Mouse (Mus musculus) right cerebral cortex, postnatal 10 days (tissue): ENCODE measurements around the gene Ift27.

Source experiments
- DNase-seq, 2 experiments: peaks; one replicate each; pipeline ENCODE4 v3.0.0; 2021; ENCODE audit warnings: low spot score in 2 of 2

Gene Ift27

DNA sequence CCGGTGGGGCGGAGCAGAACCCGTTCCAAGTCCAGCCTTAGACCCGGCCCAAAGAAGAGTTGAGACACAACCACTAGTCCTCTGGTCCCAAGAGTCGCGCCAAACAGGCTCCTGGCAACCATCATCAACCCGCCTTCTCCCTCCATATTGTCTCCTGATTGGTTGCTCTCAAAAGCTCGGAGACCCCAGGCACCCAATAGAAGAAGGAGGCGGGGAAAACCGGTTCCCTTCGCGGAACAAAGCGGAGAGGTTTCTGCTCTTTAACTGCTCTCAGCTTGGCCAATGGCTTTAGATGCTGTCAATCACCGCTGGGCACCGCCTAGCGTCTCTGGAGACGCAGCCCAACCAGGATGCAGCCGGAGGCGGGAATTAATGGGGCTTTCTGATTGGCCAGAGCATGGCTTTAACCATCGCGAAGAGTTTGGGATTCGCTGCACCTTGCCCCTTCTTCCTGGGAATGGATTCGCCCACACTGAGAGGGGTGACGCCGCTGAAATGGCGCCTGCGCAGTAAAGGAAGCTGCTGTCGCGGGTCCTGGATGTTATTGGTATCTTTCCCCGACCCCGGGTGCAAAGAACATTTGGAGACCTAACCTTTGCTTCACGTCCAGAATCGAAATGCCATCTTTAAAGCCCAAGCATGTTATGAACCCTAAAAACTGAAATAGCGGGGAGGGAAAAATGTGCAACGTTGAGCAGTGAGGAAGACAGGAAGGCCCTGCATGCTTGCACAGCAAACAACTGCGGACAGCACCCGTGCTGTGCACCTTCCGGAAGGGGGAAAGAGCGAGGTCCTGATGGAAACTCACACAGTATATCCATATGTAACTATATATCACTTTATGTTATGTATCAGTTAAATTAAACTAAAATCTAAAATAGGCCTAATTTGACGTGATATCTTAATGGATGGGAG lies at the start of gene Ift27:
Ift27 (minus strand) TSS at position 136 of the 915 bp plus-strand sequence.
- peak; percentile 99 to 100 for DNase-seq

DNA sequence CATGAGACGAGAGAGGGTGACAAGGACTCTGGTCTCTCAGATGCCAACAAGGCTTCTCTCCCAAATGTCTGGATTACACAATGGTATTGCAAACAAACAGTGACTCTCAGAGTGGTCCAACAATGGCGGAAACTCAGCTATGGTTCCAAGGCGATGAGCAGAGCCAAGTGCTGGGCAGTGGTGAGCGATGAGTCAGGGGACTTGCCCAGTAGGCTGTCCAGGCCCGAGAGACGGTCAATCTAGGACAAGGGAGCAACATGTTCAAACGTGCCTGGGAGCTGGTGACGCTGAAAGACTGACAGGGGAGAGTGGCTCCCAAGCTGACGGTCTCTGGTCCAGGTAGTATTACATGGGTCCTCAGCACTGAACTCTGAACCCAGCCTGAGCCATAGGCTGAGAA lies 41.4 kb upstream of the Ift27 start:
- no peak for DNase-seq

DNA sequence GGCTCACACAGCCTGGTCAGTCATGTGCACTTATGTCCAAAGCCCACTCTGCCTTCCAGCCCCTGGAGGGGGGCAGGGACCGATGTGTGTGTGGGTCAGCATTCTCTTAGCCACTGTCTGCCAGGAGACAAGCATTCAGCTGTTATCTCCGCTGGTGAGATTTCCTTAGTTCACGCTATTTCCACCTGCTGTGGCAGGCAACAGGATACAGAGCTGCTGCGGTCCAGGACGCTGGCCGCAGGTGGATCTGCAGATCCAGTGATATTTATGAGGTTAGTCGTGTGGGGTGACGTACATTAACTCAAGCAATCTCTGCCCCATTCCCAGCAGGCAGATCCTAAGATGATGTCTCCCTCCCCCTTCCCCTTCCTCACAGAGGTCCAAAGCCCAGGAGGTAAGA lies 37.5 kb upstream of the Ift27 start:
- DNase-seq: no peak

DNA sequence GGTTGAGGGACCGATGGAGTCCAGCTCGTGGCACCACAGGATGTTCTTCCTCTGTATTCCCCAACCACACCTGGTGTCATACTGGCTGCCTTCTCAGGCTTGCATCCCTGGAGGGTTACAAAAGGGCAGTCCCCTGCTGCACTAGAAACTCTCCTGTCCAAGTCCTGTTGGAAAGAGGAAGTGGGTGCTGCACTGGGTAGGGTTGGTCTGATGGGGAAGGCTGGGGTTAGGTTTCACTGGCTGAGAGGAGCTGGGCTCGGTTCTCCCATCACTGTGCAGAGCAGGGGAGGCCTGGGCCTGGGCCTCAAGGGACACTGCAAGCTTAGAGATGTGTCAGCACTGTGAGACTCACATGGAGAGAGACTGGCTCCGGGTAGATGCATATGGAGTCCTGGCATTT lies 36.3 kb upstream of the Ift27 start:
- DNase-seq: no peak

DNA sequence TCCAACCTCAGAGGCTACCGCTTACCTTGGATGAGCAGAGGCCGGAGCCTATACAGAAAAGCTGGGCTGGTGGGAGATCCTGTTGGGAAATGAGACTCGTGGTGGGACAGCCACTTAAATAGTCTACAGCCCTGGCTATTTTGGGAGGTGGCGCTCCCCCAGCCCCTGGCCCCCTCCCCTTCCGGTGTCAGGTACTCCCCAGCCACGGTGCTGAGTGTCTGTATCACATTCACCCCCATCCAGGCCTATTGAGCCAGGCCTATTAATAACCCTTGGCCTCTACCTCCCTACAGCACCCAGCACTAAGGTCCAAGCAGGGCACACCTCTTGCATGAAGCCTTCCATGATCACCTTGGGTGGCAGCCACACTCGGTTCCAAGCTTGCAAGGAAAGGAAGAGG lies 32.4 kb upstream of the Ift27 start, which contains the start of gene Pvalb:
Pvalb (minus strand) TSS at position 89 of the 400 bp plus-strand sequence.
- no peak for DNase-seq

DNA sequence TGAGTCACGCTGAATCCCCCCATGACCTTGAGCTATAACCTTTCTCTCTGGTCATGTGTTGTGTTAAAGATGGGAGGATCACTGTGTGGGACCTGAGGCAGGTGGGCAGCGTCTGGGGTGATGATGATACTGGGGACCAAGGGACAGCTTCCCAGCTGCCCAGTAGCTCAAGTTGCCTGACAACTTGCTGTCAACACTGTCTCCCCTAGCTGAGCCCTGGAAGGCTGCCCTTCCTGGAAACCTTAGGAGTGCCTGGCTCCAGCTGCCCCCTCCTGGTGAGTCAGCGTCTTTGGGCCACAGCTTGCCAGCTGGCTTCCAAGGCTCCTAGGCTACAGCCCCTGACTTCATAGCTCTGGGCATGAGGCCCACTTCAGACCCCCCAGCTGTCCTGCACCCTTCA lies 31.3 kb upstream of the Ift27 start:
- DNase-seq: peak; percentile 45 to 68

DNA sequence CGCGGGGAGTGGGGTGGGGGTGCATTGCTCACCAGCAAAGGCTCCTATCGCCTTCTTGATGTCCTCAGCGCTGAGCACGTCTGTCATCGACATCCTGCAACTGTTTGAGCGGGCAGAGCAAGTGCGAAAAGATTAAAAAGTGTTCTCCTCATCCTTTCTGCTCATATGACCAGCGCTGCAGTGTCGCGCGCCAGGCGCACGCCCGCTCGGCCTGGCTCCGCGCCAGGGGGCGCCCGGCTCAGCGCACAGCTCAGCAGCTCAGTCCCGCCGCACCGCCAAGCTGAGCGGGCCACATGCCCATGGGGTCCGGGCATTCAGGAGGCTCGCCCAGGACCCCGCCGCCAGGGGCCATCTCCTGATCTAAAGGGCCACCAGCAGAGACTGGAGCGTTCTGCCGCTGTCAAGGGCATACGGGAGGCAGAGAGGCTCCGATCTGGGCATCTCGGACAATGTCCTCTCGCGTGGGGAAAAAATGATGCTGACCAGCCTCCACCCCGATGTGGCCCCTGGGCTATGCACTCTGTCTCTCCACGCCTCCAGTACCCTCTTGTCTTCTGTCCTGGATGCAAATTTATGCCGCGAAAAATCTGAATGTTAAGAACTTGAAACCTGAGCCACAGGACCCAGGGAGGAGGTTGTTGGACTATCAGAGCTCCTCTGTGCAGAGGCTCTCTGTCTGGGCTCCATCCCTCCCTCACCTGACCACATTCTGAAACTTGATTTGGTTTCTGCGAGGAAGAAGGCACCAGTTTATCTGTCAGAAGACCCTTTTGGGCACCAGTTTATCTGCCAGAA lies 30.3 kb upstream of the Ift27 start:
- DNase-seq: peak; percentile 68 to 75

DNA sequence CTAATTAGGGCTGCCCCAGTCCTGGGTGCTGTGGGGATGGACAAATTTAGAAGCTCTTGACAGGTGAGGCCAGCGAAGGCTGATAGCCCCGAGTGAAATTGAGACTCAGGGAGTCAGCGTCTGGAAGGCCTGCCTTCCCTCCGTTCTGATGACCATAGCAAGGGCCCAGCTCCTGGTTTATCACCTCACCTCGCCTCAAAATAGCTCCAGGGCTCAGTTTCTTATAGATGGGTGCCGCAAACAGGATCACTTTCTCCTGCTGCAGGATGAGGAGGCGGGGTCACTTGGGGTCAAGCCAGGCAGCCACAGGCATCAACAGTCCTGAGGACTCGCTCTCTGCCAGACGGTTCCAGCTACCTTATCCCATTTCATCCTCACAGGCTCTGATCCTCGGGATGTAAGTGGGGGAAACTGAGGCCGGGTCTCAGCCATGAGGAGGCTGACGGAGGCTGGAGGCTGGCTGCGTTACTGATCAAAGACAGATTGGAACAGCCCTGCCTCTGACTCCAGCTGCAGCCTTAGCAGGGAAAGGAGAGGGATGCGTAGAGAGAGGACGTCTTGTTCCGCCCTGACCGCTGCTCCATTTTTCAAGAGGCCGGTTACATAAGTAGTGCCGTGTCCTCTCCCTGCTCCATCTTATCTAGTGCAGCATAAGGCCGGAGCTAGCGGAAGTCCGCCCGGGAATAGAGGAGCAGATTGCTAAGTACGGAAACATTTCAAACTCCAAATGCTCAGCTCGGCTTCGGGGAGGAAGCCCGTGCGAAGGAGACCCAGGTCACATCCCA lies 21.4 kb upstream of the Ift27 start:
- peak in 1 of 2 experiments; percentile 28 for DNase-seq

DNA sequence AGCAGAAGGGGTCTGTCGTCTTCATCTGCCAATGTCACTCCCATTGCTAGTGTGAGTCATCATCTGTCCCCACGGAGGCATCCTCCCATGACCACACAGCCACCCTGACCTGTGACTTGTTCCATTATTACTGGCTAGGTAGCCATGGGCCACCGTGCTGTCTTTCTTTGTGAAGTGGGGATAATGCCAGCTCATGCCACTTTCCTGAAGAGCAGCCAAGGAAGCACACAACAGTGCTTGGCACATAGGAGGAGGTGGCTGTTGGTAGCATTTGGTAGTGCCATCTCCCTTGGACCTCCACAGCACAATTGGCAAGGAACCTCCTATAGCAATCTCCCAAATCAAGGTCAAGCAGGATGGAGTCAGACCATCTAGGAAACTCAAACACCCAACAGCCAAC lies 20.4 kb upstream of the Ift27 start:
- DNase-seq: no peak

DNA sequence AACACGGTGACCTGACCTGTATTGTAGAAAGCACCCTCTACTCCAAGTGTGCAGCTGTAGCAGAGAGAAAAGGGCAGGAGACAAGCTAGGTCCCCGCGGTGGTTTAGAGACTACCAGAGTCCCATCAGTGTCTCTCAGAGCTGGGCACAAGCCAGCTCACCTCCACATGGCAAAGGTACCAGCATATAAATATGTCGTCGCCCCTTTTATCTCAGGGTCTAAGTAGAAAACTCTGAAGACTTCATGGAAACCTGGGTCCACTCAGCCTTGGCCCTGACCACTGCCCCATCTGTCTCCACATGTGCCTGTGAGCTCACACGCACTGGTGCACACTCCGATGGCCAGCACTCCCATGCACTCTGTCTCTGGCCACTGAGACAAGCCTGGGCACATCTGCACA lies 15.7 kb upstream of the Ift27 start:
- DNase-seq: no peak

DNA sequence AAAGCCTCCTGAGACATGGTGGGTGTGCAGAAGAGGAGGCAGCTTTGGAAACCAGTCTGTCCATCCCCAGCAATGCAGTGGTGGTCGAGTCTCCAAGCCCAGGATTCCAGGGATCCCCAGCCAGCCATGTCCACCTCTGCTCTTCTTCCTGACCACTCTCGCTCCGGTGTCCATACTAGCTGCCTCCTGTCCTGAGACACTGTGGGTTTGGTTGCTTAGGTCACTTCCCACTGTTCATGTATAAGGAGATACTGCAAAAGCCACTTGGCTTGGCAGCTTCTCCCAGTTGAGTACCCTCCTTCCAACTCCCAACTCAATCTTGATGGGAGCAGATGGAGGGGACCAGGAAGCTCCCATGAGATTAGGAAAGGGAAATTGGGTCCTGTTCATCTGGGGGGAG lies 14.6 kb upstream of the Ift27 start:
- no peak for DNase-seq

DNA sequence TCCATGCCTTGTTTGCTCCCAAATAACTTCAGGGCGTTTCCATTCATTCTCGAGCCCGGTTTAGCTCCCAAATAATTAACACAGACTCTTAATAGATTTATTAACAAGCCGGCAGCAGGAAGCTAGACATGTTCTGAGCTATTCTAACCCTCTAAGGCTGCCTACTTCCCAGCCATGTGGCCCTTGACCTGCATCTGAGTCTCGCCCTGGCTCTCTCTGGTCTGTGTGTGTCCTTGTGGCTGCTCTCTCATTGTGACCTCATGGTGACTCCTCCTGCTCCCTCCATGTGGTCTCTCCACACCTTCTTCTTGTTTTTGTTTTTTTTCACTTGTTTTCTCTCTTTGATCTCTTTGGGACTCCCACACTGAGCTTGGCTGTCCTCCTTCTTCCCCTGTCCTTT lies 13.0 kb upstream of the Ift27 start:
- DNase-seq: no peak

DNA sequence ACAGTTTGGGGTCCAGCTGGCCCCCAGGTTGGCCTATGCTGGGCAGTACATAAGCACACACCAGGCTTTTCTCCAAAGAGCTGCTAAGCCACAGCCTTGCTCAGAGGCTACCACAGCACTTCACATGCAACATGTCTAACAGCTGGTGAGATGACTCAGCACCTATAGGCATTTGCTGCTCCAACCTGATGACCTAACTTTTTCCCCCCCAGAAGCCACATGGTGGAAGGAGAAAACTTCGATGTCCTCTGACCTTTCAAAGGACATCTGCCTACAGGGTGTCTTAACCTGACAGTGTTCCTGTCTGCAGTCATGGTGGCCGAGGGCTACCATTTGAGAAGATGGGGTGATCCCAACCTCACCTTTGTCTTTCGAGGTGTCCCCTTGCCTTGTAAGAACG lies 11.7 kb upstream of the Ift27 start:
- no peak for DNase-seq

DNA sequence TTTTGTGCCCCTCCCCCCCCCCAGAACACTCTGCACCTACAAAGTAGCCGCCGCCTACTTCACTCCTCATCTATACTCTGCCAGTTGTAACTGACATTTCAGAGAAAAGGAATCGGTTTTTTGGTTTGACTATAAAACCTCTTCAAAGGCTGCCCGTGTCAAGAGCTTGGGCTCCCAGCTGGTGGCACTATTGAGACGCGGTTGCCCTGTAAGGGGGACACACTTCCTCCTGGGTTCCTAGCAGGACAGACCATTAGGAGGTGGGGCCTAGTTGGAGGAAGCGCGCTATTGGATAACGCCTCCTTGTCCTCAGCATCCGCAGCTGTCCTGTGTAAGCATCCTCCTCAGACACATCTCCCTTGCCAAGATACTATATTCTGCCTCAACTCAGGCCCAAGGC lies 10.9 kb upstream of the Ift27 start:
- peak; percentile 74 to 80 for DNase-seq

DNA sequence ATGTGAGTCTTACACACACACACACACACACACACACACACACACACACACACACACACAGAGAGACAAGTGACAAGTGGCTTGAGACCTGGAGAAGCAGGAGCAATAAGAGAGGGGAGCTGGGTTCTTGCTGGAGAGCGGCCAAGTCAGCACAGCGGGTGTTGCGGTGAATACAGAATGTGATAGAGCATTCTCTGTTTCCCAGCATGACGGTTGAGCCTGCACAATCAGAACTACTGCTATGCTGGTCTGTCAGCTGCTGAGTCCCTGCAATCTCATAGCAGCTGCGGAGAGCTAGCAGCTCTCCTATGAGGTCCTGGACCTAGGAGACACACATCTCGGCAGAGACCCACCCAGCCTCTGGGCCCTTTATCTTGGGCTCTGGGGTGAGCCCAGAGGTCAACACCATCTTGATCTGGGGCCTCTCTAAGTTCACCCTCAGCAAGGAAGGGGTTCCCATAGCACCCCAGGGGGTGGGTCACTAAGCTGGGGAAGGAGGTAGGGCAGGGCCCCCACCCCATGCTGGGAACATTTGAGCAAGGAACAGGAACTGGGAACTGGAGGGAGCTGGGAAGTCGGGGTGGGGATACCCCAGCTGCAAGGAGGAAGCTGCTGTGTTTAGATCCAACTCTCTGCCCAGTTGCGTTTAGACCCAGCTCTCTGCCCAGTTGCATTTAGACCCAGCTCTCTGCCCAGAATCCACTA lies 7.9 kb upstream of the Ift27 start:
- peak; percentile 90 to 91 for DNase-seq

DNA sequence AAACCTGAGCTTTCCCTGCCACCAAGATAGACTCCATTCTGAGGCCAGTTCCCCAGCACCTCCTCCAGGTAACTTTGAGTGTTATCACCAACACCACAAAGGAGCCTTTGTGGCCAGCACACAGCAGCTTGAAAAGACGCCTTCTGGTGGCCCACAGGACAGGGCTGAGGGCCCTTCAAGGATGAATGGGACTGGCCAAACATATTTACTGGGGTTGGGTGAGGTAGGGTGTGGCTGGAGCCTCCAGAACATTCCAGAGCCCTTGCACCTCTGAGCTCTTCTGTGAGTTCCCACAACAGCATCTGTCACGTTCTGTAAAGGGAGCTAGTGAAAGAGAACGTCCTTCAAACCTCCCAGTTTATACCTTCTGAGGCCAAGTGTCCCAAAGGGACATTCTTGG lies 5.9 kb upstream of the Ift27 start:
- no peak for DNase-seq

DNA sequence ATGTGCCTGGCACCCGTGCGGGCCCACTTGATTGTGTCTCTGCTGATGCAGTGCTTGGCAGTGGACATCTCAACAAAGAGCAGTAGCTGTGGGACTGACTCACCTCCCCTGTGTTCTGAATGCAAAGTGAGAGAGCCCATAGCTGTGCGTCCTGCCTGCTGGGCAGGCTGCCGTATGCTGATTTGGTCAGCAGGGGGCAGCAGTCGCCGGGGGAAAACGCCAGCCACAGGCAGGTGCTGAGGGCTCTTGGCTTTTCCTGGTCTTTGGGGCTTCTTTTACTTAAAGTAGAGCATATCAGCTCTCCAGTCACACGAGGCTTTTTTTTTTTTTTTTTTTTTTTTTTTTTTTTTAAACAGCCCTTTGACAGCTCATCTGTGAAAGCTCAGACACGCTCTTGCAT lies 4.5 kb upstream of the Ift27 start:
- DNase-seq: peak; percentile 86 to 90

DNA sequence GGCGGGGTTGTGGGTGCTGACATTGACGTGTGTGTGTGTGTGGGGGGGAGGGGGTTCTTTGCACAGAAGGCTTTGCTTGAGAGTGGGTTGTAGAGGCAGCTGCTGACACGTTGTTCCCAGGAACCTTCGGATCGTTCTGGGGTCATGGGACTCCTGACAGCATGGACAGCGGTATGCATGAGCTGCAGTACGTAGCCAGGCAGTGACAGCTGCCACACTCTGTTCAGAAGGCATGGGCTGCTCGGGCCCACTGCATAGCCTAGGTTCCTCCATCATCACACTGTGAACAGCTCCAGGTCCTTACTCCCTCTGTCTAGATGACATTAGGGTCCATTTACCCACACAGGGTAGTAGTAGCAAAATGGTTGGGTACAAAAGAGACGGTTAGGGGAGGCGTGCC lies 3.4 kb upstream of the Ift27 start:
- no peak for DNase-seq

DNA sequence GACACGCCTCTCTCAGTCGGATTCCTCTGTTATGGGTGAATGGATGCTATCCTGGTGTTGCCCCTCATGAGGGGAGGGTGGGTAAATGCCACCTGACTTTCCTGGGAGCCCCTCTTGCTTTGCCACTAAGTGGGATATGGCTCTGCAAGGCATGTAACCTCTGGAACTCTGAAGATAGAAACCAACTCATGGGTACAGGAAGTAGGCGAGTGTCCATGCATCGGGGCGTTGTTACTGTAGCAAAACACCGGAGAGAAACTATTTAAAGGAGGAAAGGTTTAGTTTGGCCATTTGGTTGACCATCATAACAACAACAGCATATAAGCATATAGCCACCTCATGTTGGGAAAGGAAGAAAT lies 959 bp upstream of the Ift27 start:
- DNase-seq: no peak

DNA sequence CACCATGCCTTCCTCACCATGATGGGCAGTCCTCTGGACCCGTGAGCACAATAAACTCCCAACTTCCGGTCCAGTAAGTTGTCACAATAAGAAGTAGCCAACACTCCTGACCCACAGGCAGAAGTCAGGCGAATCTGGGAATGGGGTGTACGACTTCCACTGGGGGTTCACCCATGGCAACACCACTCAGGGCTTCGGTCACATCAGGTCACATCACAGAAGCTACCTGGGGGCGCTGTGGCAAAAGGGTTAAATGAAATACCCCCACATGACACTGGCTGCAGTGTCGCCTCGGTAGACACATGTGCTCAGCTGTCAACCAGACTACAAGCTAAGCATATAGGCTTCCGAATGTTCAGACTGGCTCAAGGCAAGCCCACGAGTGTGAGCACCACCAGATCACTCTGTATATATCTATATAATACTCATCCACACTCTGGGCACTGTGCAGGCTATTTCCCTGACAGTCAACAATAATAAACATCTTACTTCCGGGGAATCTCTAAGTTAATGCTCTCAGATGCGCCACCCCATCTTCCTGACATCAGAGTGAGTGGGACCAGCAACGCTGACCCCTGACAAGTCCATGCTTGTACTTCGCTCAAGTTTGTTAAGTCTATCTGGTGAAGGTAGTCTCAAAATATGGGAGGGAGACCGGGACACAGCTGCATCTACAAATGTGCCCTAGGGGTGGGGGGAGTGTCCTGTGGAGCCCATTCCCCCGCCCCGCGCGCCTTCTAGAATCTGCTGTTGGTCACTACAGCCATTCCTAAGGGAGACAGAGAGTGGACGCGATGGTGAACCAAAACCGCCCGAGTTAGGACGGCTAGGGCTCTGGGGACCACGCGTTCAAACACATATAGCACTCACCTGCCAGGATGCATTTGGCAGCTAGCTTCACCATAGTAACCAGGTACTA lies 749 bp downstream of the Ift27 start:
- peak in 1 of 2 experiments; percentile 57 for DNase-seq
